20 mouse cellular contexts compared by ENCODE assay signal in genomic region chr6:92614771-92615170, GRCm38 (mm10).
DNase-seq lines count a peak whose midpoint lies in the region; ATAC-seq and TF ChIP-seq lines count a peak whose summit lies in the region.
"Had no signal": no experiment of that assay in that cellular context is flagged by ENCODE, and none has a peak within 500 bp of the region (broad histone marks: within the 10 kb centered on the region; RNA-seq: fewer than 3 reads in every experiment).

No protein-coding gene starts in this region.

- H3K4me3 ChIP-seq in layer of hippocampus, adult 2 months: no peak overlapping the region
- H3K4me3 ChIP-seq: forebrain, embryonic 10.5 days; heart, embryonic 15.5 days; limb, embryonic 10.5 days; megakaryocyte, embryonic 14.5 days; neural tube, embryonic 13.5 days had no signal

- DNase-seq in heart, adult 18-20 months: peak; percentile 30 to 41
- DNase-seq in heart, postnatal 25 days (ENCODE audit: low spot score): no peak
- no peak for DNase-seq in layer of hippocampus, adult 2 months (ENCODE audit: low spot score in 2 of 2)
- no peak for DNase-seq in layer of hippocampus, adult 9-11 months
- DNase-seq in heart, postnatal 10 days: peak; percentile 28 to 31
- DNase-seq in kidney, postnatal 25 days: peak; percentile 41 to 51
- DNase-seq in cerebellum, adult 9-11 months: no peak
- DNase-seq: B cell, adult 2 months; cerebellum, postnatal 36 days; liver, postnatal 0 days; midbrain, embryonic 14.5 days; right cerebral cortex, adult 18-20 months; thymus, postnatal 25 days had no signal

- ATAC-seq in frontal cortex, adult (ENCODE audit: low TSS enrichment): no peak
- ATAC-seq: liver, postnatal 0 days had no signal

- intact Hi-C loops in heart, postnatal 25 days (cut with DNase I): no loop called here
- intact Hi-C loops in heart, postnatal 10 days (cut with DNase I): no loop called here

- no peak for TF ChIP-seq CTCF in layer of hippocampus, adult 2 months (conservative IDR thresholded peaks at IDR 0.05)

- H3K27ac ChIP-seq in layer of hippocampus, adult 2 months: peak overlapping the region; percentile 77
- H3K27ac ChIP-seq: forebrain, embryonic 10.5 days; heart, embryonic 15.5 days; hindbrain, embryonic 14.5 days; limb, embryonic 10.5 days; neural tube, embryonic 13.5 days had no signal

Comparison
In these comparisons a context has a peak if more than half of its experiments do, and no peak if none do; other contexts are left out.
1. DNase-seq: peak in heart, adult 18-20 months (2 of 2), heart, postnatal 10 days (2 of 2) and kidney, postnatal 25 days (2 of 2); none in heart, postnatal 25 days (single experiment), layer of hippocampus, adult 2 months (0 of 2), layer of hippocampus, adult 9-11 months (single experiment) and cerebellum, adult 9-11 months (single experiment).